Mouse (Mus musculus) kidney, adult 10 weeks (tissue): ENCODE data around the gene Dpp4. TPM values are rescaled to one million over a fixed set of nuclear protein-coding genes. Genes with fewer than 3 reads are reported as not detected.

Source experiments
- polyA plus RNA-seq: library from polyadenylated mRNA; stranded (reverse); fragments of 350-450 nt; fragmentation: Illumina TruSeq; extraction: RNeasy Lipid Tissue Mini Kit (QIAGEN cat#74804); gene quantifications from one replicate; pipeline ENCODE4 v1.2.3, GENCODE M21; 2014; ENCODE audit warnings: low read depth, low replicate concordance

Gene Dpp4
- 170 TPM for polyA plus RNA-seq

GRCm38 (mm10) chr2:62412081-62412821, at the start of gene Dpp4:
Dpp4 (minus strand) TSS chr2:62412231.

Other genes with a start within 250 kb of the Dpp4 start
- not detected for gene Gcg, start 71.4 kb upstream of the Dpp4 start, polyA plus RNA-seq
- gene Fap, start 161.8 kb upstream of the Dpp4 start, polyA plus RNA-seq: 1.4 TPM
- 20.1 TPM for gene Ifih1, start 234.0 kb upstream of the Dpp4 start, polyA plus RNA-seq